Mouse (Mus musculus): Measurements from ENCODE around the gene Ugcg. TPM values are rescaled to one million over a fixed set of nuclear protein-coding genes. Genes with fewer than 3 reads are reported as not detected.

Ugcg gene
- total and polyA plus RNA-seq, 3 experiments = 30.8 to 45.4 TPM; not detected in 1

- Histone ChIP-seq H3K27me3 (ENCODE audit: control insufficient read depth in 1 of 2, insufficient read depth in 2 of 2, low read length in 2 of 2) (no peaks in the 10 kb centered on the region), H3K9me3 (replicated peaks; ENCODE audit: insufficient read depth, low read length) (no peaks in the 10 kb centered on the region), H3K36me3 (ENCODE audit: control insufficient read depth in 1 of 2, insufficient read depth in 2 of 2, low read length in 2 of 2) (peaks cover 0 to 28% of the 10 kb centered on the region in 2 experiments; a peak in 2 of 4 replicates), H3K79me2 (ENCODE audit: control insufficient read depth, insufficient read depth, low read length, poor library complexity) (no peaks in the 10 kb centered on the region), H3K4me3 (ENCODE audit: control insufficient read depth in 1 of 2, insufficient read depth in 1 of 2, low read depth in 2 of 2, low read length in 2 of 2) (no peak overlapping the region), H3K9ac (ENCODE audit: control insufficient read depth, low read depth, low read length, poor library complexity, severe bottlenecking) (no peak overlapping the region), H3K4me1 (ENCODE audit: control insufficient read depth in 1 of 2, insufficient read depth in 2 of 2, low read length in 2 of 2) (peaks cover 20 to 28% of the 10 kb centered on the region in 2 experiments), H3K27ac (ENCODE audit: control insufficient read depth, low read depth, low read length) (no peak overlapping the region)
- no peak for TF ChIP-seq ZKSCAN1 (IDR thresholded peaks at IDR 0.05; ENCODE audit: low read depth, low read length)
- no peak for TF ChIP-seq TBP (IDR thresholded peaks at IDR 0.05; ENCODE audit: low read depth, low read length)
- no peak for TF ChIP-seq TCF12 (IDR thresholded peaks at IDR 0.05; ENCODE audit: low read depth, low read length)
- TF ChIP-seq ZMIZ1 (IDR thresholded peaks at IDR 0.05; ENCODE audit: low read depth, low read length) = no peak
- TF ChIP-seq NELFE (IDR thresholded peaks at IDR 0.05; ENCODE audit: low read depth, low read length) = no peak
- TF ChIP-seq UBTF (IDR thresholded peaks at IDR 0.05; ENCODE audit: borderline replicate concordance, insufficient read depth, low read depth, low read length) = no peak
- no peak for TF ChIP-seq MAFK (IDR thresholded peaks at IDR 0.05; ENCODE audit: borderline replicate concordance, low read depth, low read length)
- TF ChIP-seq CHD1 (IDR thresholded peaks at IDR 0.05; ENCODE audit: low read depth, low read length) = no peak
- TF ChIP-seq E2F4 (IDR thresholded peaks at IDR 0.05; ENCODE audit: borderline replicate concordance, low read depth, low read length) = no peak
- no peak for TF ChIP-seq EP300 (IDR thresholded peaks at IDR 0.05; ENCODE audit: low read depth in 1 of 2, low read length in 2 of 2)
- no peak for TF ChIP-seq POLR2A (IDR thresholded peaks at IDR 0.05; ENCODE audit: control insufficient read depth in 1 of 2, insufficient read depth in 1 of 2, low read depth in 1 of 2, low read length in 2 of 2, poor library complexity in 1 of 2)
- TF ChIP-seq CTCF (IDR thresholded peaks at IDR 0.05 in 2 of 3, conservative IDR thresholded peaks at IDR 0.05 in 1 of 3; ENCODE audit: control insufficient read depth in 1 of 3, insufficient read depth in 1 of 3, low read depth in 2 of 3, low read length in 3 of 3, poor library complexity in 1 of 3, severe bottlenecking in 1 of 3) = no peak
- DNase-seq (ENCODE audit: low read depth, low spot score) = no peak
These were observed 16.4 kb upstream of the Ugcg start for GRCm38 (mm10) chr4:59172616-59173015.

GRCm38 (mm10) chr4:59173181-59173922, 15.7 kb upstream of the Ugcg start:
- H3K27me3 ChIP-seq (ENCODE audit: control insufficient read depth in 1 of 2, insufficient read depth in 2 of 2, low read length in 2 of 2) = no peaks in the 10 kb centered on the region
- H3K27ac ChIP-seq (ENCODE audit: control insufficient read depth, low read depth, low read length) = peak overlapping the region; percentile 22
- H3K4me3 ChIP-seq (ENCODE audit: control insufficient read depth in 1 of 2, insufficient read depth in 1 of 2, low read depth in 2 of 2, low read length in 2 of 2) = no peak overlapping the region
- peaks cover 0 to 28% of the 10 kb centered on the region in 2 experiments; a peak in 2 of 4 replicates for H3K36me3 ChIP-seq (ENCODE audit: control insufficient read depth in 1 of 2, insufficient read depth in 2 of 2, low read length in 2 of 2)
- no peak for DNase-seq (ENCODE audit: low read depth, low spot score)
- H3K9ac ChIP-seq (ENCODE audit: control insufficient read depth, low read depth, low read length, poor library complexity, severe bottlenecking) = no peak overlapping the region
- no peaks in the 10 kb centered on the region for H3K9me3 ChIP-seq (replicated peaks; ENCODE audit: insufficient read depth, low read length)
- TF ChIP-seq GATA1 (IDR thresholded peaks at IDR 0.05; ENCODE audit: low read depth, low read length) (peak; percentile 39; the same call in 1 of the 2 replicates), ZKSCAN1 (IDR thresholded peaks at IDR 0.05; ENCODE audit: low read depth, low read length) (0 out of 2 replicates have a peak, but pooled peaks have one; percentile 34), KAT2A (conservative IDR thresholded peaks at IDR 0.05; ENCODE audit: low read depth, low read length) (no peak), USF2 (IDR thresholded peaks at IDR 0.05; ENCODE audit: borderline replicate concordance in 1 of 2, insufficient read depth in 1 of 2, low read depth in 1 of 2, low read length in 2 of 2) (no peak), TCF12 (IDR thresholded peaks at IDR 0.05; ENCODE audit: low read depth, low read length) (peak; percentile 44; the same call in 1 of the 2 replicates), RCOR1 (IDR thresholded peaks at IDR 0.05; ENCODE audit: low read depth, low read length) (no peak), MYC (IDR thresholded peaks at IDR 0.05; ENCODE audit: low read depth, low read length) (no peak), CTCF (IDR thresholded peaks at IDR 0.05 in 2 of 3, conservative IDR thresholded peaks at IDR 0.05 in 1 of 3; ENCODE audit: control insufficient read depth in 1 of 3, insufficient read depth in 1 of 3, low read depth in 2 of 3, low read length in 3 of 3, poor library complexity in 1 of 3, severe bottlenecking in 1 of 3) (no peak), NRF1 (IDR thresholded peaks at IDR 0.05; ENCODE audit: insufficient read depth, low read depth, low read length, poor library complexity, severe bottlenecking) (no peak), POLR2AphosphoS2 (IDR thresholded peaks at IDR 0.05; ENCODE audit: low read length) (no peak), EP300 (IDR thresholded peaks at IDR 0.05; ENCODE audit: low read depth in 1 of 2, low read length in 2 of 2) (peak; percentile 49 to 78), HCFC1 (IDR thresholded peaks at IDR 0.05; ENCODE audit: low read depth, low read length) (no peak)
- no peaks in the 10 kb centered on the region for H3K79me2 ChIP-seq (ENCODE audit: control insufficient read depth, insufficient read depth, low read length, poor library complexity)
- H3K4me1 ChIP-seq (ENCODE audit: control insufficient read depth in 1 of 2, insufficient read depth in 2 of 2, low read length in 2 of 2) = peaks cover 20 to 28% of the 10 kb centered on the region in 2 experiments
